Mouse (Mus musculus) cortical plate, adult 2 months (tissue): Measurements from ENCODE around the gene Adcy1.

Source experiments
- CTCF ChIP-seq: fragments of 200-500 bp; IDR thresholded peaks from 2 replicates; pipeline ENCODE4 v1.5.1; 2011; ENCODE audit warnings: mild to moderate bottlenecking, control low read depth, low read length; ENCODE audit not compliant: insufficient read depth; ENCODE audit errors: extremely low read depth
- POLR2A ChIP-seq: fragments of 200-500 bp; IDR thresholded peaks from 2 replicates; pipeline ENCODE4 v1.6.1; 2011; ENCODE audit warnings: mild to moderate bottlenecking, low read length, control low read depth; ENCODE audit not compliant: insufficient read depth; ENCODE audit errors: extremely low read depth

DNA sequence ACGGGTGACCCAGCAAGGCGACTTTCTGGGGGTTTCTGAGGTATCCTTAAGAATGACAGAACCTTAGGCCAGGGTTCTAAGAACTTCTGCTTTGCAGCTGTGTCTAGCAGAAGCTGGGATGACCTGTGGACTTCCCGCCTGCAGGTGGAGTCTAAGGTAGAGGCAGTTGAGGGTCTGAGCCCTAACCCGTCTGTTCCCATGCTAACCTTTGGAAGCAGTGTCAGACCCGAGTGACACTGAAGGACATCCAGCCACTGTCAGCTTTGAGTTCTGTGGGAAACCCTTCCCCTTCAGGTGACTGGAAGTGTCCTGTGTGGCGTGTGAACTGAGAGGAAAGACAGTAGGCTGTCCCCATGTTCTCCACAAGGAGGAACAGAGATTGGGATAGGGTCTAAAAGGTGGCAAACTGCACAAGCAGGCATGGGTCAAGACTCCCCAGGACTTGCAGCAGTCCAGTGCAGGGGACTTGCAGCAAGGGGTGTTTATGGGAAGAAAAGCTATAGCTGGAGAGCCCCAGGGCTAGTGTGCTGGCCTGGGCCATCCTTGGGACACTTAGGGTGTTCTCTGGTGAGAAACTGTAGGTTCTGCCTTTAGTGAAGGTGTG lies 8.5 kb upstream of the Adcy1 start:
- TF ChIP-seq CTCF, result no peak
- no peak for TF ChIP-seq POLR2A
